Mouse (Mus musculus): ENCODE data around the gene Cenpt. TPM values are rescaled to one million over a fixed set of nuclear protein-coding genes. Genes with fewer than 3 reads are reported as not detected.

Cenpt gene
- total and polyA plus RNA-seq, 2 experiments = 0.92 to 1.9 TPM

DNA sequence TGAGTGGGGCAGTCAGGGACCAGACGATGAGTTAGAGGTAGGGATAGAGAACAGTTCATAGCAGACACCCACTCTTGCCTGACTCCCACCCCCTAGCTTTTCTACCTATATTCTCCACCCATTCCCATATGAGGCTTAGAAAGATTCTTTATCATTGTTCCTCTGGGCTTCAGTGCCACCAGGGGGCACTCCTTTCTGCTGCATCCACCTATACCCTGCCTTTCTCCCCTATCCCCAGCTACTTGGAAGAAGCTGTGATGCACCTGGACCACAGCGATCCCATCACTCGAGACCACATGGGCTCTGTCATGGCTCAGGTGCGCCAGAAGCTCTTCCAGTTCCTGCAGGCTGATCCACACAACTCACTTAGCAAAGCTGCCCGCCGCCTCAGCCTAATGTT, 39.4 kb upstream of the Cenpt start:
- peaks cover 5% of the 10 kb centered on the region; the same call in 1 of the 2 replicates for H3K36me3 ChIP-seq (ENCODE audit: control insufficient read depth, insufficient read depth, low read length)

DNA sequence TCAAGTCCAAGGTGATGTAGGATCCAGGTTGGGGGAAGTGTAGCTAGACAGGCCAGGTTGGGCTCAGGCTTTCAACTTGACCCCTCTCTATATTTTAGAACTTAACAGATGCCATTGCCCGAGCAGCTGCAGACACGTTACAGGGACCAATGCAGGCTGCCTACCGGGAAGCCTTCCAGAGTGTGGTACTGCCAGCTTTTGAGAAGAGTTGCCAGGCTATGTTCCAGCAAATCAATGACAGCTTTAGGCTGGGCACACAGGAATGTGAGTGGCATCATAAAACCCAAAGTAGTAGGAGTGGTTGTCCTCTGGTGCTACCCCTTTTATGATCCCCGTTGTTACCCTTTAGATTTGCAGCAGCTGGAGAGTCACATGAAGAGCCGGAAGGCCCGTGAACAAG, 37.8 kb upstream of the Cenpt start:
- TF ChIP-seq POLR2A (IDR thresholded peaks at IDR 0.05; ENCODE audit: extremely low read depth, insufficient read depth, low read length) = no peak
- TF ChIP-seq CTCF (IDR thresholded peaks at IDR 0.05; ENCODE audit: low read depth, low read length) = no peak
- no peaks in the 10 kb centered on the region for H3K27me3 ChIP-seq (ENCODE audit: control insufficient read depth, insufficient read depth, low read length)
- no peak overlapping the region for H3K27ac ChIP-seq (replicated peaks; ENCODE audit: insufficient read depth, low read depth, low read length)
- WGBS = 57% methylated on average over 6 of the region's 6 CpGs
- no peak overlapping the region for H3K9ac ChIP-seq (ENCODE audit: low read depth, low read length)
- no peak overlapping the region for H3K4me3 ChIP-seq (ENCODE audit: insufficient read depth, low read depth, low read length)
- H3K4me1 ChIP-seq (ENCODE audit: control insufficient read depth, insufficient read depth, low read length) = no peaks in the 10 kb centered on the region
- peak; percentile 33 for DNase-seq (ENCODE audit: extremely low read depth, low read depth, low spot score)
- H3K79me2 ChIP-seq (ENCODE audit: control insufficient read depth, insufficient read depth, low read length) = no peaks in the 10 kb centered on the region
- peaks cover 16% of the 10 kb centered on the region for H3K36me3 ChIP-seq (ENCODE audit: control insufficient read depth, insufficient read depth, low read length)

More for the DNA sequence above, 39.4 kb upstream of the Cenpt start:
- TF ChIP-seq CTCF (IDR thresholded peaks at IDR 0.05; ENCODE audit: low read depth, low read length) = peak; percentile 61
- no peak for TF ChIP-seq POLR2A (IDR thresholded peaks at IDR 0.05; ENCODE audit: extremely low read depth, insufficient read depth, low read length)
- Histone ChIP-seq H3K4me1 (ENCODE audit: control insufficient read depth, insufficient read depth, low read length) (no peaks in the 10 kb centered on the region), H3K9ac (ENCODE audit: low read depth, low read length) (no peak overlapping the region), H3K79me2 (ENCODE audit: control insufficient read depth, insufficient read depth, low read length) (no peaks in the 10 kb centered on the region), H3K27ac (replicated peaks; ENCODE audit: insufficient read depth, low read depth, low read length) (no peak overlapping the region), H3K4me3 (ENCODE audit: insufficient read depth, low read depth, low read length) (no peak overlapping the region), H3K27me3 (ENCODE audit: control insufficient read depth, insufficient read depth, low read length) (no peaks in the 10 kb centered on the region)
- WGBS = 92% methylated on average over 6 of the region's 6 CpGs
- DNase-seq (ENCODE audit: extremely low read depth, low read depth, low spot score) = no peak

- Histone ChIP-seq H3K4me1 (ENCODE audit: control insufficient read depth, insufficient read depth, low read length) (no peaks in the 10 kb centered on the region), H3K36me3 (ENCODE audit: control insufficient read depth, insufficient read depth, low read length) (peaks cover 24% of the 10 kb centered on the region), H3K27ac (replicated peaks; ENCODE audit: insufficient read depth, low read depth, low read length) (no peak overlapping the region), H3K27me3 (ENCODE audit: control insufficient read depth, insufficient read depth, low read length) (no peaks in the 10 kb centered on the region), H3K4me3 (ENCODE audit: insufficient read depth, low read depth, low read length) (no peak overlapping the region), H3K79me2 (ENCODE audit: control insufficient read depth, insufficient read depth, low read length) (no peaks in the 10 kb centered on the region), H3K9ac (ENCODE audit: low read depth, low read length) (no peak overlapping the region)
- 95% methylated on average over 12 of the region's 12 CpGs for WGBS
- no peak for DNase-seq (ENCODE audit: extremely low read depth, low read depth, low spot score)
- TF ChIP-seq CTCF (IDR thresholded peaks at IDR 0.05; ENCODE audit: low read depth, low read length) (no peak), POLR2A (IDR thresholded peaks at IDR 0.05; ENCODE audit: extremely low read depth, insufficient read depth, low read length) (no peak)
Measured at GRCm38 (mm10) chr8:105889756-105890465, 36.8 kb upstream of the Cenpt start.

DNA sequence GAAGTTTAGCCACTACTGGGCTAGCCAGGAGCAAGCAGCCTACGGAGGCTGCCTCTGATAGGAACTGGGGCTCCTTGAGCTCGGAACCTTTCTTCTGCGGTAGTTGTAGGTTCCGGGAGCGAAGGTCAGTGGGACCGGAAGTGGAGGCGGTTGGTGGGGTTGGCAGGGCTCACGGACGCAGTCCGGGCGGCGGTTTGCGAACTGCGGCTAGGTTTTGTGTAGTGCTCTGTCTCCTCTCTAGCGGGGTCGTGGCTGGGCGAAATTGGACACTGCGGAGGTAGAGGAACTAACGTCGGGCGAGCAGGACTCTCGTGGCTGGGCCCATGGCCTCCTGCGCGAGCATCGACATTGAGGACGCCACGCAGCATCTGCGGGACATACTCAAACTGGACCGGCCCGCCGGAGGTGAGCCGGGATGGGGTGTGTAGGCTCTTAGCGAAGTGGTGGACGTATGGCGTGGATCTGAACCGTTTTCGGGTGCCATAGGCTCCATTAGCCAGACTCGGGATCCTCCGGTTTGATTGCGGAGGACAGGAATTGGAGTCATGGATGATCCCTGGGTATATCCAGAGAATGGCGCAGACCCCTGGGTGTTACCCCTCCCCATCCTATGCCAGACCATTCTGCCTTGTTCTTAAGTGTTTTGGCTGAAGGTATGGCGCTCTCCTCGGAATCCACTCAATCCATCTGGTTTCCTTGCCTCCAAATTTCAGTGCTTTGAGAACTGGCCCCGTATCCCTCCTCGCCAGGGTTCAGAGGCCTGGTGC, 27.9 kb upstream of the Cenpt start, which contains the start of gene Edc4:
TSS of gene Edc4 (plus strand) at position 128 of the 767 bp plus-strand sequence.
- Histone ChIP-seq H3K4me3 (ENCODE audit: insufficient read depth, low read depth, low read length) (peak within 1 kb of the TSS; percentile 84), H3K27me3 (ENCODE audit: control insufficient read depth, insufficient read depth, low read length) (no peaks in the 10 kb centered on the region), H3K79me2 (ENCODE audit: control insufficient read depth, insufficient read depth, low read length) (peaks cover 13% of the 10 kb centered on the region; the same call in 1 of the 2 replicates), H3K4me1 (ENCODE audit: control insufficient read depth, insufficient read depth, low read length) (peaks cover 9% of the 10 kb centered on the region), H3K27ac (replicated peaks; ENCODE audit: insufficient read depth, low read depth, low read length) (no peak within 1 kb of the TSS), H3K9ac (ENCODE audit: low read depth, low read length) (peak within 1 kb of the TSS; percentile 81), H3K36me3 (ENCODE audit: control insufficient read depth, insufficient read depth, low read length) (peaks cover 26% of the 10 kb centered on the region)
- TF ChIP-seq POLR2A (IDR thresholded peaks at IDR 0.05; ENCODE audit: extremely low read depth, insufficient read depth, low read length) (peak; percentile 86), CTCF (IDR thresholded peaks at IDR 0.05; ENCODE audit: low read depth, low read length) (no peak)
- under 1% methylated on average over 45 of the region's 45 CpGs for WGBS
- DNase-seq (ENCODE audit: extremely low read depth, low read depth, low spot score) = peak; percentile 69

DNA sequence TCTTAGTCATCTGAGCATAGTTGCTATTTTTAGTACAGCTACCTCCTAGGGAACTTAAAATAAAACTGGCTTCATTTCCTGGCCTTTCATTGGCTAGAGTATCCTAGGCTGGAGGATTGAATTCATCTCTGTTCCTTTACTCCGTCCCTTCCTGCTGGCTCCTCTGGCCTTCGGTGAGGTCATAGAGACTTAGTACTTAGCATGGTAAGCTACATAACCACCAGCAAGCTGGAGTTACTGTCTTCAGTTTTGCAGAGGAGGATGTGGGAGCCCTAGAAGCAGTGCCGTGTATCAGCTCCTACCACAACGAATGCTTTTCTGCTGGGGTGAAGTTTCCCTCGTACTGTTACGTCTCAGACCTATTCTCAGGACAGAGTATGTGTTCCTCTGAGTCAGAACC, 21.2 kb upstream of the Cenpt start:
- Histone ChIP-seq H3K36me3 (ENCODE audit: control insufficient read depth, insufficient read depth, low read length) (peaks cover 22% of the 10 kb centered on the region), H3K27ac (replicated peaks; ENCODE audit: insufficient read depth, low read depth, low read length) (no peak overlapping the region), H3K4me1 (ENCODE audit: control insufficient read depth, insufficient read depth, low read length) (no peaks in the 10 kb centered on the region), H3K27me3 (ENCODE audit: control insufficient read depth, insufficient read depth, low read length) (no peaks in the 10 kb centered on the region), H3K4me3 (ENCODE audit: insufficient read depth, low read depth, low read length) (no peak overlapping the region), H3K79me2 (ENCODE audit: control insufficient read depth, insufficient read depth, low read length) (0 out of 2 replicates have a peak, but pooled peaks cover 4% of the 10 kb centered on the region), H3K9ac (ENCODE audit: low read depth, low read length) (no peak overlapping the region)
- 74% methylated on average over 6 of the region's 6 CpGs for WGBS
- no peak for DNase-seq (ENCODE audit: extremely low read depth, low read depth, low spot score)
- TF ChIP-seq CTCF (IDR thresholded peaks at IDR 0.05; ENCODE audit: low read depth, low read length) (no peak), POLR2A (IDR thresholded peaks at IDR 0.05; ENCODE audit: extremely low read depth, insufficient read depth, low read length) (no peak)

All from liver, adult 2 months (tissue).